Mouse (Mus musculus): ENCODE measurements around the gene Flvcr1.

Flvcr1 gene

GRCm38 (mm10) chr1:191026021-191026713 lies at the start of gene Flvcr1:
Gene Flvcr1, minus strand, starts transcription at chr1:191026158.
- DNase-seq (ENCODE audit: low spot score), result peak; percentile 92

- DNase-seq (ENCODE audit: low spot score), result peak; percentile 39
Measured at GRCm38 (mm10) chr1:191075199-191075883, 49.4 kb upstream of the Flvcr1 start.

GRCm38 (mm10) chr1:191073486-191073885 lies 47.5 kb upstream of the Flvcr1 start:
- DNase-seq (ENCODE audit: low spot score), result no peak

GRCm38 (mm10) chr1:191073001-191073400 lies 47.0 kb upstream of the Flvcr1 start:
- no peak for DNase-seq (ENCODE audit: low spot score)

- no peak for DNase-seq (ENCODE audit: low spot score)
Measured at GRCm38 (mm10) chr1:191072329-191072913, 46.5 kb upstream of the Flvcr1 start.

- no peak for DNase-seq (ENCODE audit: low spot score)
Measured at GRCm38 (mm10) chr1:191071613-191072012, 45.7 kb upstream of the Flvcr1 start.

GRCm38 (mm10) chr1:191070259-191070658 lies 44.3 kb upstream of the Flvcr1 start:
- no peak for DNase-seq (ENCODE audit: low spot score)

GRCm38 (mm10) chr1:191068377-191068776 lies 42.4 kb upstream of the Flvcr1 start:
- no peak for DNase-seq (ENCODE audit: low spot score)

GRCm38 (mm10) chr1:191065188-191065587 lies 39.2 kb upstream of the Flvcr1 start:
- no peak for DNase-seq (ENCODE audit: low spot score)

GRCm38 (mm10) chr1:191064535-191064934 lies 38.6 kb upstream of the Flvcr1 start:
- DNase-seq (ENCODE audit: low spot score), result no peak

- no peak for DNase-seq (ENCODE audit: low spot score)
Measured at GRCm38 (mm10) chr1:191063700-191064099, 37.7 kb upstream of the Flvcr1 start.

- DNase-seq (ENCODE audit: low spot score), result peak; percentile 94
Measured at GRCm38 (mm10) chr1:191062781-191063485, 37.0 kb upstream of the Flvcr1 start, which contains the start of the genes Tatdn3 and Nsl1. Gene Tatdn3, minus strand, starts transcription at chr1:191062932. Gene Nsl1, plus strand, starts transcription at chr1:191063012.

GRCm38 (mm10) chr1:191062241-191062780 lies 36.4 kb upstream of the Flvcr1 start:
- no peak for DNase-seq (ENCODE audit: low spot score)

- DNase-seq (ENCODE audit: low spot score), result no peak
Measured at GRCm38 (mm10) chr1:191057461-191057860, 31.5 kb upstream of the Flvcr1 start.

- DNase-seq (ENCODE audit: low spot score), result no peak
Measured at GRCm38 (mm10) chr1:191055533-191055873, 29.5 kb upstream of the Flvcr1 start.

GRCm38 (mm10) chr1:191054870-191055532 lies 29.0 kb upstream of the Flvcr1 start:
- DNase-seq (ENCODE audit: low spot score), result no peak

GRCm38 (mm10) chr1:191053555-191053954 lies 27.6 kb upstream of the Flvcr1 start:
- no peak for DNase-seq (ENCODE audit: low spot score)

GRCm38 (mm10) chr1:191046231-191046824 lies 20.4 kb upstream of the Flvcr1 start:
- DNase-seq (ENCODE audit: low spot score), result no peak

- no peak for DNase-seq (ENCODE audit: low spot score)
Measured at GRCm38 (mm10) chr1:191045264-191045663, 19.3 kb upstream of the Flvcr1 start.

- DNase-seq (ENCODE audit: low spot score), result no peak
Measured at GRCm38 (mm10) chr1:191042688-191043087, 16.7 kb upstream of the Flvcr1 start.

- DNase-seq (ENCODE audit: low spot score), result no peak
Measured at GRCm38 (mm10) chr1:191042106-191042505, 16.1 kb upstream of the Flvcr1 start.

Data from urinary bladder, postnatal 25 days (tissue).